Mouse (Mus musculus) embryonic facial prominence, embryonic 13.5 days (tissue): ENCODE measurements around the gene Crlf3. TPM values are rescaled to one million over a fixed set of nuclear protein-coding genes. Genes with fewer than 3 reads are reported as not detected.
"Not testable (repeated sequence)": the region's sequence is repeated elsewhere in the genome, so short reads cannot be mapped to it uniquely, and the experiment has no call there.

Source experiments
- ATAC-seq: fragments of 200-750 bp; cut with Nextera tagmentation; 2 replicates; pipeline ENCODE4 v1.8.0; 2017; ENCODE audit warnings: low read depth; ENCODE audit not compliant: insufficient number of reproducible peaks, insufficient read depth, low FRiP score, low TSS enrichment
- H3K27ac ChIP-seq: fragments of 300-500 bp; sonication (generic); 2 replicates; pipeline ENCODE4 v1.5.1; 2015; ENCODE audit warnings: moderate library complexity, mild to moderate bottlenecking, inconsistent platforms
- H3K27me3 ChIP-seq: fragments of 300-500 bp; sonication (generic); 2 replicates; pipeline ENCODE4 v1.6.1; 2015; ENCODE audit warnings: mild to moderate bottlenecking, inconsistent platforms
- H3K36me3 ChIP-seq: fragments of 300-500 bp; sonication (generic); 2 replicates; pipeline ENCODE4 v1.6.1; 2015; ENCODE audit warnings: mild to moderate bottlenecking, inconsistent platforms
- H3K4me1 ChIP-seq: fragments of 300-500 bp; sonication (generic); 2 replicates; pipeline ENCODE4 v1.6.1; 2015; ENCODE audit warnings: inconsistent platforms
- H3K4me2 ChIP-seq: fragments of 300-500 bp; sonication (generic); 2 replicates; pipeline ENCODE4 v1.6.1; 2015; ENCODE audit warnings: moderate library complexity, mild to moderate bottlenecking, inconsistent platforms
- H3K4me3 ChIP-seq: fragments of 300-500 bp; sonication (generic); 2 replicates; pipeline ENCODE4 v1.5.1; 2015; ENCODE audit warnings: mild to moderate bottlenecking, inconsistent platforms
- H3K9ac ChIP-seq: fragments of 300-500 bp; sonication (generic); 2 replicates; pipeline ENCODE4 v1.6.1; 2015; ENCODE audit warnings: mild to moderate bottlenecking, inconsistent platforms
- H3K9me3 ChIP-seq: fragments of 300-500 bp; sonication (generic); 2 replicates; pipeline ENCODE4 v1.6.1; 2016; ENCODE audit warnings: inconsistent platforms
- WGBS: fragments of 180-500 bp; shearing (Covaris S2); methylation state at CpG from one replicate; pipeline ENCODE4 v1.1.7; 2015; ENCODE audit warnings: mixed read lengths; 5-methylcytosine and 5-hydroxymethylcytosine counted together
- polyA plus RNA-seq: library from polyadenylated mRNA; unstranded; fragments of >200 nt; fragmentation: Nextera tagmentation; extraction: Ambion mirVana; gene quantifications from 2 replicates; pipeline ENCODE4 v1.2.1, GENCODE M21; 2015

Crlf3 gene
- polyA plus RNA-seq, 1 experiment from 2014 or later: 47.4 TPM

DNA sequence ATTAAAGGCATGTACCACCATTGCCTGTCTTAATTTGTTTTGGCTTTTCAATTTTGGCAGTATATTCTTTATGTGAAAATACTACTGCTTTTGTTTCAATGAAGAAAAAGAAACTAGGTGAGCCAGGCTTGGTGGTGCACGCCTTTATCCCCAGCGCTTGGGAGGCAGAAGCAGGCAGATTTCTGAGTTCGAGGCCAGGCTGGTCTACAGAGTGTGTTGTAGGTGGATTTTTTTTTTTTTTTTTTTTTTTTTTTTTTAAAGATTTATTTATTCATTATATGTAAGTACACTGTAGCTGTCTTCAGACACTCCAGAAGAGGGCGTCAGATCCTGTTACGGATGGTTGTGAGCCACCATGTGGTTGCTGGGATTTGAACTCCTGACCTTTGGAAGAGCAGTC, 64.3 kb downstream of the Crlf3 start:
- H3K9ac ChIP-seq, H3K9me3 ChIP-seq, H3K4me1 ChIP-seq, H3K4me3 ChIP-seq, H3K4me2 ChIP-seq, H3K27me3 ChIP-seq, ATAC-seq, H3K27ac ChIP-seq: not testable (repeated sequence)
- 93% methylated on average over 5 of the region's 5 CpGs for WGBS
- H3K36me3 ChIP-seq: peaks cover 73% of the 10 kb centered on the region

Other genes with a start within 250 kb of the Crlf3 start
- 61.3 and 64.6 TPM in 2 replicates for gene Utp6, start 118.6 kb downstream of the Crlf3 start, polyA plus RNA-seq
- 24.3 and 28.7 TPM in 2 replicates for gene Suz12, start 87.9 kb downstream of the Crlf3 start, polyA plus RNA-seq
- 15.2 and 15.8 TPM in 2 replicates for gene Atad5, start 8.4 kb upstream of the Crlf3 start, polyA plus RNA-seq
- gene Tefm, start 61.2 kb upstream of the Crlf3 start, polyA plus RNA-seq: 31.4 and 32.3 TPM in 2 replicates
- gene Adap2, start 73.1 kb upstream of the Crlf3 start, polyA plus RNA-seq: 0.74 and 1.4 TPM in 2 replicates
- gene Rnf135, start 102.9 kb upstream of the Crlf3 start, polyA plus RNA-seq: 6.3 and 8.1 TPM in 2 replicates
- 52.8 and 63.4 TPM in 2 replicates for gene Rhot1, start 128.0 kb upstream of the Crlf3 start, polyA plus RNA-seq
- gene Rhbdl3, start 219.9 kb upstream of the Crlf3 start, polyA plus RNA-seq: 6.1 and 6.6 TPM in 2 replicates